Mouse (Mus musculus) urinary bladder, adult 18-20 months (tissue): Measurements from ENCODE around the gene Prss8.
"Not testable (repeated sequence)": the region's sequence is repeated elsewhere in the genome, so short reads cannot be mapped to it uniquely, and the experiment has no call there.

ENCODE experiments used
- DNase-seq, 2 experiments: peaks; one replicate each; pipeline ENCODE4 v3.0.0; 2022; ENCODE audit warnings: low spot score in 2 of 2, mixed read lengths in 2 of 2

The Prss8 gene

DNA sequence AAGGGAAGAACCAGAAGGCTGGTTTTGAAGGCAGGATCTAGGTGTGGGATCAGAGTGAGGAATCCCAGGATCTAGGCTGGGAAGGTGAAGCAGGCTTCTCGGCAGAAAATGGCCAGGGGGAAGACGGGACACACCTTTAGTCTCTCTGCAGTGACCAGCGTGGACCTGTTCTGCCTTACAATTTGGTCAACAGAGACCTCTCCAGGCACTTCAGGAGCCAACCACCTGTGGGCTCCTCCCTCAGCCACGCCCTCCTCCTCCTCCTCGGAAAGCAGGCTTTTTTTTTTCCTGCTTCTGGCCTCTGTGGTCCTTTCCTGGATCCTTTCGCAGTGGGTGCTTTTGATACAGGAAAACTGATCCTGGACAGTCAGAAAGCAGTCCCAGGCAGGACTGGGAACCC is at the start of gene Prss8:
TSS of gene Prss8 (minus strand) at position 182 of the 400 bp plus-strand sequence.
- peak in 1 of 2 experiments; percentile 75 for DNase-seq

DNA sequence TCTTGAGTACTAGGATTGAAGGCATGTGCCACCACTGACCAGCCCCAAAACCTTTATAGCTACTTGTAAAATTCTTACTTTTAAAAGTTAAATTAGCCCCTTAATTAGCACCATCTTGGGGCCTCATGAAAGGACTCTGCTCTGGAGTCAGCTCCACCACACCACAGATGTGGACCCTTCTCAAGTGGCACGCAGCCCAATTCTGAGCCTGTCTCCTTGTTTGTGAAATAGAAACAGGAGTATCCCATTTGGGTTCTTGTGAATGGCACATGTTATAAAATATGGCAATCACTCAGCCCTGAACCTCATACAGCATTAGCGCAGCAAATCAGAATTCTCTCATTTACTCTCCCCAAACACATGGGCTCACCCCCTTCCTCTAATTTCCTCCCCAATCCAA is 49.0 kb upstream of the Prss8 start:
- no peak for DNase-seq

DNA sequence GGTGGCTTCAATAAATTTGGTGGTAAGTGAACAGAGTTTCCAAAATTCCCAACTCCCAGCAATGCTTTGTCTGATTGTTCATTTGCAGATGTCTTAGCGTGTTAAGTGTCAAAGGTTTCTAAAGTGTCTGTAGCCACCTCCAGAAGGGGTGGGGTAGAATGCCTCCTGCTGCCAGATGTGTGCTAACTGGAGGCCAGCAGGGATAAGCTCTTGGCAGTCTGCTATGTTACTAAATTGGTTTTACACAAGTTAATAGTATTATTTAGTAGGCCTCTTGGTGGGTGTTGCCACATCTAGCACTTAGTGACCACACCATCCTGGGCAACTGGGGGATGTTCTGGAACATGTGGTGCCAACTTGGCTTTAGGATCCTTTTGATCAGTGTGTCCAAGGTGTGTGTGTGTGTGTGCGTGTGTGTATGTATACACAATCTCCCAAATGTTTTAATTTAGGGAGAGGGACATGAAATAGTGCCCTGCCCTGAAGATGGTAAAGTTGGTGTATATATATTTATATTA is 44.6 kb upstream of the Prss8 start:
- no peak for DNase-seq

DNA sequence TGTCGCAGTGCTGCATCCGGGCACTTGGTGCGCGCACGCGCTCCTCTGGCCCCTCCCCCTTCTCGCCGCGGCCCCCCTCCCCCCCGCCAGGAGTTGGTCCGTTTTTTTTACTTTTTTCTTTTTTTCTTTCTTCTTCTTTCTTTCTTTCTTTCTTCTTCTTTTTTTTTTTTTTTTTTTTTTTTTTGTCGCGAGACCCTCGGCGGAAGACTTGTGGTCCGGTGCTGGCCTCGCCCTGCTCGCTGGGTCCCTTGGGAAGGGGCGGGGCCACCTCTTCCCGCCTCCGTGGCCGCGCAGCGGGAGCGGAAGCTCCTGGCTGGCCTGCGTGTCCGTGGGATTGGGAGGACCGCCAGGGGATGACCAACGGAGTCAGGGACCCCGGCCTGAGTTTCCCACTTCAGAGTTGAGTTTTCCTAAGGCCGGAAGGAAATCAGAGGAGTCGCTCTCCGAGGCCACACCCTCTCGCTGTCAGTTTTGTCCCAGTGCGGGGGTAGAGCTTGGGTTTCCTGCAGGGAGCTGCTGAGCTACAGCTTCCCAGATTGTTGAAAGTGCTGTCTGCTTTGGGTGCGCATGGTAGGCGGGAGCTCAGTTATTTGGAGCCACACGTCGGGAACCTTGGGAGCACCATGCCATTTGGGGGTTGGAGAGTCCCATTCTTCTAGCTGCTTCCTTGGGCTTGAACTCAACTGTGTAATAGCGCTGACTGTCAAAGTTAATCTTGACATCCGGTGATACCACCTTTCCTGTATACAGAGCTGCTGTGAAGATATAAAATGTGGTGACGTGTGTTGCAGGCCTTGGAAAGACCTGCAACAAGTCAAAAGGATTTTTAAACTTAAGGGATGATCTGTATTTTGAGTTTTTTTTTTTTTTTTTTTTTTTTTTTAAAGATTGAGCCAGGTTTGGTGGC is 38.3 kb upstream of the Prss8 start:
- DNase-seq = peak; percentile 59 to 61

DNA sequence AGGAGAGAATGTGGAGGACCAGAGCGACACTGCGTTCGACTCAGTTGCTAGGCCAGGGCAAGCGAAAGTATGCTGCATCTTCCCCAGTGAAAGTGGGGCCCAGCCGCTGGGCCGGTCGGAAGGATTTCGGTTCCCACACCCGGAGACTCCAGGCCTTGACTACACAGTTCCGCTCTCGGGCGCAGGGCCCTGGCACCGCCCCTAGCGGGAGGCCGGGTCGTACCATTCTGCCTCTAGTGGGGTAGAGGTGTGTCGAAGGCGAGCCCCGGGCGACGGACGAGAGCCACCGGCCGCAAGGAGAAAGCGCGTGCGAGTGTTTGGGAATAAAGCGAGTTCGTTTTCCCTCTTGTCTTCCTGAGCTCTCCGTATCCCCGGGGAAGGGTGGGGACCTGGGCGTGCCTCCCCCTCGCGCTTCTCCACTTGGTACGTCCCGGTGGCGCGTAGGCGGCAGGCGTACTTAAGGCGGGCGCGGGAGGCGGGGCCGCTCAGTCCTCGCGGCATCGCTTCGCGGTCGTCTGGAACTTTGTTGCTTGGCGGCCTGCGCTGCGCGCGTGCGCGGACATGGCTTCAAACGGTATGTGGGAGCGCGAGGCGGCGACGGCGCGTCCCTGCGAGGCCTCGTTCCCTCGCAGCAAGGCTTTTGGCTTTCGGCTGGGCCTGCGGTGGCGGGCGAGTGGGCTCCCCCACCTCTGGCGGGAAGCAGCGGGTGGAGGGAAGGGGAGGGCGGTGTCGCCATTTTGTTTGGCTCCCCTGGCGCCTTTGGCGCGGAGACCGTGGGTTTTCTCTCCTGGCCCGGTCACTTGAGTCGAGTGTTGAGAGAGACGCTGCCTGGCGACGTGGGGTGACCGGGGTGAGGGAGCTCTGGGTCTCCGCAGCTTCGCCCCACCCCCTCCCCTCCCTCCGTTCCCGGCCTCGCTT is 37.4 kb upstream of the Prss8 start, which contains the start of gene Fus:
TSS of gene Fus (plus strand) at position 454 of the 918 bp plus-strand sequence.
- DNase-seq = peak; percentile 90 to 96

DNA sequence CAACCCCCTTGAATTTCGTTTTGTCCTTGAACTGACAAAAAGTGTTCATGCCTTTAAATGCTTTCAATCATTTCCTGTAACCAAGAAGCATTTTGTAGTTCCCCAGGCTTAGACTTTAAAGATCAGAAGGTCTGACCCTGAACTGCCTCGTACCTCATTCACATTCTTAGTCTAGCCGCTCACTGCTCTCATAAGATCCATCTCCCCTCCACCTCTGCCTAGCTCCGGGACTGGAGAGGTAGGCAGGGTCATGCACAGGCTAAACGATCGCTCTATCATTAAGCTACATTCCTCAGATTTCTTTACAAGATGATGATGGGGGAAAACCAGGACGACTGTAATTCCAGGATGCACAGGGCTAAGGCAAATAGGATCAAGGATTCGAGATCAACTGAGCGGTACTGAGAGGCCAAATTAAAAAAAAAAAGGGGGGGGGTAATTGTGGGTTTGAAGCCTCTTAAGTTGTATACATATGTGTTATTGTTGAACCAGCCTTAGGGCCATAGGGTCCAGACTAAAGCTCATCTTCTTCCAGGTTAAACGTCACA is 36.5 kb upstream of the Prss8 start:
- DNase-seq = no peak

DNA sequence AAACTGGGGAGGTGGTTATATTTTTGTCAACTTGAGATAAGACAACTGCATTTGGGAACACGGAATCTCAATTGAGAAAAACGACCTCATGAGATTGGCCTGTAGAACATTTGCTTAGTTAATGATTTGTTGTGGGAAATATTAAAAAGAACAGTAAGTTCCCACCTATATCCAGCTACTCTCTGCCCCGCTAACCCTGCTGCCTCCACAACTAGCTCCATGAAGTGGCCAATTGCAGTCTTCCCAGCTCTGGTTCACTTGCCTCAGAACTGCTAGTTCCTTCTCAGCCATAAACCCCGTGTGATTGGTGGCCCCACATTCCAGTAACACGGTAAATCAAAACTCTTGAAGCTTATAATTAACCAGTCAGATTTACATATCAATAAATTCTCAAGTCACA is 29.5 kb upstream of the Prss8 start:
- no peak for DNase-seq

DNA sequence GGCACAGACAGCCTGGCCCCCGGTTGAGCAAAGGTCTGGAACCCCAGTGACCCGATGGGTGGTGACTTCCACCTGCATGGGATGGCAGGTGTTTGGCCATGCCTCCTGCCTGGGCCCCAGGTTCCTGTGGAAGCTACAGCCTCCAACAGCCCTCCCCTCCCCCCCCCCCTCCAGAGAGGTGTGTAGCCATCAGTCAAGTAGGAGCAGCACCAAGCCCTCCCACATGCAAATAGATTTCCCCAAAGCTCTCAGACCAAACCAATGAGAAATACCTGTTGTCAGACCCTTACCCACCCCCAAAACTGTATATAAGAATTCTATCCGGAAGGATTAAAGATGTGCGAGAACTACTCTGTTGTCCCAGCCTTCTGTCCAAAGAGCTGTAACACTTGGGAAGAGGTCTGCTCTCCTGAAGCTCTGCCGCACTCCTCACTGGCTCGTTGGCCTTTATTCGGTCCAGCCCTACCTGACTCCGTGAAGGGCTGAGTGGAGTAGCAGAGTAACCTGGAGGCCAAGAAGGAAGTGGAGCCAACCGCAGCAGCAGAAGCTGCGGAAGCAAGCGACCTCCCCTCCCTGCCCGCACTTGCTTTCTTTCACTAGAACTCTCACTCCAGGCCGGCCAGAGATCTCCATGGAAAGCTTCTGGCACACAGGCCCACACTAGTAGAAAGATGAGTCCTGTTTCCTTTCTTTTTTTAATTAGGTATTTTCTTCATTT is 23.1 kb upstream of the Prss8 start:
- no peak for DNase-seq

DNA sequence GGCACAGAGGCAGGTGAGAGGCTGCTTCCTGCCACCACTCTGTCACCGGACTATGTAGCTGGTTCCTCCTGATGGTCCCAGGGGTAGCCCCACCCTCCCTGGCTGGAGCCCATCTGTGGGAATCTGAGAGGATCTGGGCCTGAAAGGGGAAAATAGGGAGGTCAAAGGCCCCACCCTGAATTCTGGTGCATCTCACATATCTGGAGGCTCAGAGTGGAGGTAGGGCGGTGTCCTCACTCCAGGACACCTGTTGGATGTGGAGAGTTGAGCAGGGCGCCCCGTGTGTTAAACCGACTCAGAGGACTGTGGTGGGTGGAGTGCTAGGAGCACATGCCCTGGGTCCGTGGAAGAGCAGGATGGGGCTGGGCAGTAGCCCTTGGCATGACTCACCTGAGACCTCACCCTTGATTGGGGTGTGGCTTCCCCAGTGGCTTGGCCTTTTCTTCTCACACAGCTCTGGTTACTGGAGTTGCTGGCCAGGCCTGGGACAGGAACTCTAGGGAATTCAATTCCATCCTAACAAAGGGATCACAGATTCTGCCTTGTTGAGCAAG is 16.6 kb upstream of the Prss8 start, which contains the start of gene Prss36:
TSS of gene Prss36 (minus strand) at position 256 of the 554 bp plus-strand sequence.
- DNase-seq = no peak

DNA sequence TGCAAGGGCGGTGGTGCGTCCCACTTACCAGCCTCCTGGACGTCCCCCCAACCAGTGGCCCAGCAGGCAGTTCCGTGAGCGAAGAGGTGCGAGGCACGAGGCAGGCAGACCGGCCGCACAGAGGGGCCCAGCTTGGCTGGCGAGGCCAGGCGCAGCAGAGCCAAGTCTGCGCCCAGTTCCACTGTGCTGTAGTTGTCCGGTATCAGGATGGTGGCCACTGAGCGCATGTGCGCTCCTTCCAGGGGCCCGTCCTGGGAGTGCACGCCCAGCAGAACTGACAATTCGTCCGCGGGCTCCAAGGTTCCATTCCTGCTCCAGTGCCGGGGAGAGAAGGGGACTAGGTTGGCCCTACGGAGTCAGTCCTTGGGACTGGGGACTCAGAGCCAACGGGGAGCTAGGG is 14.7 kb upstream of the Prss8 start:
- DNase-seq = no peak

DNA sequence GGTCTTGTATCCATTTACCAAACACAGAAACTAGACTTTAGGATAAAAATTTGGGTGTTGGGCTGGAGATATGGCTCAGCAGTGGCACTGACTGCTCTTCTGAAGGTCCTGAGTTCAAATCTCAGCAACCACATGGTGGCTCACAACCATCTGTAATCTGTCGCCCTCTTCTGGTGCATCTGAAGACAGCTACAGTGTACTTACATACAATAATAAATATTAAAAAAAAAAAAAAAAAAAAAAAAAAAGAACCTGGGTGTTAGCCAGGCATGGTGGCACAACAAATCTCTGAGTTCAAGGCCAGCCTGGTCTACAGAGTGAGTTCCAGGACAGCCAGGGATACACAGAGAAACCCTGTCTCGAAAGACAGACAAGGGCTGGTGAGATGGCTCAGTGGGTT is 12.2 kb upstream of the Prss8 start:
- not testable (repeated sequence) for DNase-seq

DNA sequence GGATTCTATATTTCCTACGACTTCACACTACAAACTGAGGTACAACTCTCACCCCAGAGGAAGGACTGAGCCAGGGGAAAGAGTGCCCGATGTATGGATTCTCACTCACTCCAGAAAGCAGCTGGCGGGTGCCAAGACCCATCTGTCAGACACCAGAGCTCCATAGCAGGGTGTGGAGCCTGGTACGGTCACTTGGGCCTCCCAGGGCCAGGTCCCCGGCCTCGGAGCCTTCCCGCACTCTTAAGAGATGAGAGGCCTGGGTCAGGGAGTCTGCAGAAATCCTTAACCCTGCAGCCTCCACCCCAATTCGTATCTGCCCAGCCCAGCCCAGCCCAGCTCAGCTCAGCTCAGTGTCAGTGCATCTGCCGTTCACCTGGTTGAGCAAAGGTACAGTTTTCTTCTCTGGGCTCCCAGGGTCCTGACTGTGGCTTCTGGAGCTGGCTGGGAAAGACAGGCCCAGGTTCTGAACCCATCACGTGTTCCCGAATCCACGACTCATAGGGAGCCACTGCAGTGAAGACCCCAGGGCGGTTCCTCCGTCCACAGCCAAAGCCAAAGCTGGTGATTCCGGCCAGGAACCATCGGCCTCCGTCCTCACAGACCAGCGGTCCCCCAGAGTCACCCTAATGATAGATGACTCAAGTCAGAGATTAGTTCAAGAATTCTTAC is 6.4 kb upstream of the Prss8 start:
- no peak for DNase-seq

DNA sequence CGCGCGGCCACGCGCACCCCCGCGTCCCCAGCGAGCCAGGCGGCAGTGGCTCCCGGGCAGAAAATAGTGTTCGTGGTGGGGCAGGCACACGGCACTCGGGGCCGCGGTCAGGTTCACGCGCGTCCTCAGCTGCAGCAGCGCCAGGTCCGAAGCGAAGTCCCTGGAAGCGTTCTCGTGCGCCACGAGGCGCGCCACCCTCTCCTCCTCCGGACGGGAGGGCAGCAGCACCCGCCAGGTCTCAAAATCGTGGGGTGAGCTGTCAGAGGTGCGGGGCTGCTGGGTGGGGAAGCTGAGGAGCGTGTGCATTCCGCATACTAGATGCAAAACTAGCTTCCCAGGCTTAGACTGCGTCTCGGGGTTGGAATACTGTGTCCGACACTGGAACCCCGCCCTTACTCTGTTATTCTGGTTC is 5.8 kb upstream of the Prss8 start:
- DNase-seq = no peak

DNA sequence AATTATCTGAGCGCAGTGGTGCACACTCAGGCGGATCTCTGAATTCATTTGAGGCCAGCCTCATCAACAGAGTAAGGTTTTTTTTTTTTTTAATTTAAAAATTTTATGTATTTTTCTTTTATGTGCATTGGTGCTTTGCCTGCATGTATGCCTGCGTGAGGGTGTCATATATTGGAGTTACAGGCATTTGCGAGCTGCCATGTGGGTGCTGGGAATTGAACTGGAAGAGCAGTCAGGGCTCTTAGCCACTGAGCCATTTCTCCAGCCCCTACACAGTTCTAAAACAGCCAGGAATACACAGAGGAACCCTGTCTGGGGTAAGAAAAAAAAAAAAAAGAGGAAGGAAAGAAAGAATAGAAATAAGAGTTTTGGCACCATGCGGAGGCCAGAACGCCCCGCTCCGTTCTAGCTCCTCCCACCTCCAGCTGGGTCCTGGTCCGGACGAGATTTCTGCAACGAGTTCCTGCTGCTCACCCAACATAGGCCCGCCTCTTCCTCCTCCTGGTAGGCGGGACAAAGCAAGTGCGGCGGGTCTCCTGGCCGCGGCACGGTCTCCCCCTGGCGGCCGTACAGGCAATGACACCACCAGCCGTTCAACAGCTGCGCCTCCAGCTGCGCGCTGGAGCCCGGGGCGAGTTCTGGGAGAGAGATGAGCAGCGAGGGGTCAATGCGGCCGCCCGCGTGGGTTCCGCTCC is 5.3 kb upstream of the Prss8 start:
- DNase-seq = peak; percentile 92 to 94

DNA sequence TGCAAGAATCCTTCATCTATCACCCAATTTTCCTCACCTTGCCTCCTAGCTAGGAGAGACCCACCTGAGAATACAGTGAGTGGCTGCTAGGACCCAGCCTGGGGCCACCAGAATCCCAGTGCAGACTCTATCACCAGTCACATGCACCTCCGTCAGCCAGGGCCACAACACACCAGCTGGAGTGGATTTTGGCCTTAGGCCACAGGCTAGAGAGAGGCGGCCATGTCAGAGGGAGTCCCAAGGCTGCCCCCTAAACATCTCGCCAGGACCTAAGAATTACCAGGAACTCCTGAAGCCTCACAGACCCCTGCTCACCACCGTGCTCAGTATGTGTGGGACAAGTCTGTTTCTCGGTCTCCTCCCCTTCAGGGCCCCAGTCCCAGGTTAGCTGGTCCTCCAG is 4.2 kb upstream of the Prss8 start:
- no peak for DNase-seq

DNA sequence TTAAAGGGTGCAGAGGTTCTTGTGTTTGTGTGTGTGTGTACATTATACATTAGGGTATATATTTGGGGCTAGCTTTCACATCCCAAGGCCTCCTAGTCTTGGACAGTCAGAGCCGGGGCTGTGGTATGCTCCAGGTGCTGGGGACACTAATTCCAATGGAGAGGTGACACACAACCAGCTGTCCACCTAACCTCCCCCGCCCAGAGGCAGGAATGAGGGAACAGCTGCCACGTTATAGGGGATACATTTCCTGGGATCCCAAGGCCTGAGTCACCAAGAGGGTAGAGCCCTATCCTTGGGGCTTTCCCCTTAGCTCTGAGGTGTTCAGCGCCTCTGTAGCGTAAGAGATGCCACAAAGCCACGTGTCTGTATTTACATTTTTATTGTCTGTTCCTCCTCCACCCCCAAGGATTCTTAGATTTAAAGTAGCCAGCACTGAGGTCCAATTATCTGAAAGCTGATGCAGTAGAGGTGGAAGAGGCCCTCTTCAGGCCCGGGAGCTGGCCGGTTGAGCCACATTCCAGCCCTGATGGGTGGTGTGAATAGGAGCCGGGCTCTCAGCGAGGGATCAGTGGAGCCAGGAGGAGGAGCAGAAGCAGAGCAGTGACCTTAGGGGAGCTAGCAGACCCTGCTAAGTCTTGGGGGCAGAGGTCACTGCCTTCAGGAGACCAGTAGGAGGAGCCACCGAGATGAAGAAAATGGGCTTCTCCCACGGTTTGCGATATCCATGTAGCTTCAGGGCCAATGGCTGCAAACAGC is 2.5 kb upstream of the Prss8 start:
- peak in 1 of 2 experiments; percentile 44 for DNase-seq

DNA sequence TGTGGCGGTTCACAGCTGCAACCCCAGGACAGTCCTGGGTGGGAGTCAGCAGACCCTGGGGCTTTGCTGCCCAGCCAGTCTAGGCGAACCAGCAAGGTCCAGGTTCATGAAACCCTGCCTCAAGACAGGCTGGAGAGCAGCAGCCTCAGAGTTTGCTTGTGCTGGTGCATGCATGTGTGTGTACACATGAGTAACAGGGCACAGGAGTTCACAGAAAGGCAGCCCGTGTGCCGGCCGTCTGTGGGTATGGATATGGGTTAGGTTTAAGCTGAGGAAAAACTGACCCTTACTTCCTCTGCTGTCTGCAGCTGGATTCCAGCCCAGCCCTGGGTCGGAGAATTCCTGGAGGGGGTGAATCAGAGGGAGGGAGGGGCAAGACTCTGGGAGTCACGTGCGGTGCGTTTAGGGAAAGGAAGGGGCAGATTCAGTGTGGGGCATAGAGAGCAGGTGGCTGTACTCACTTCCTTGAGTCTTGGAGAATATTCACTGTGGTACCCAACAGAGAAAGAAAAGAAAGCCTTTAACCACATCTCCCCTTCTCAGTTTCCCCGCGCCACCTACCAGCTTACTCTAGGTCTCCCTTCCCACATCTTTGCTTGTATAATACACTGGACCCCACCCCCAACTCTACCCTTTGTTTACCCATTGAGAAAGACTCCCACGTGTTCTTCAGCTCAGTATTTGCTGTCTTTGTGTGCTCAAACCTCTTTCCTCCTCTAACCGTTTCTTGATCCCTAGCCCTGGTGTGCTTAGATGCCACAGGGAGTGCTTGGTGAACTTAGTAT is 1.6 kb upstream of the Prss8 start:
- DNase-seq = peak in 1 of 2 experiments; percentile 50

DNA sequence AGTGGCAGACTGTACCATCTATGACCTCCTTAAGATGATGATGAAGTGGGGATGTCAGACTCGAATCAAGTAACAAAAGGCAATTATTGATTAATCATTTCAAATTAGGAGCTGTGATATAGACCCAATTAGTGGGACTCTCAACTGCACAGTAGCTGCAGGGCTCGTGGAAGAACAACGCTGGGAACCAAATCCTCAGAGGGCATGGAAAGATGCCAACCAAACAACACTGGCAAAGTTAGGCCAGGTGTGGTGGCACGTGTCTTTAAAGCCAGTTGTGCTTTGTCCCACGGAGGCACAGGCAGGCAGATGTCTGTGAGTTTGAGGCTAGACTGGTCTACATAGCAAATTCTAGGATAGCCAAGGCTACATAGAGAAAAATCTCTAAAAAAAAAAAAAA is 732 bp upstream of the Prss8 start:
- no peak for DNase-seq
